Mouse (Mus musculus) heart, embryonic 13.5 days (tissue): ENCODE measurements around the gene Olfr1214. TPM values are rescaled to one million over a fixed set of nuclear protein-coding genes. Genes with fewer than 3 reads are reported as not detected.
"Not testable (repeated sequence)": the region's sequence is repeated elsewhere in the genome, so short reads cannot be mapped to it uniquely, and the experiment has no call there.

Experiments used
- ATAC-seq: fragments of 200-750 bp; cut with Nextera tagmentation; 2 replicates; pipeline ENCODE4 v1.8.0; 2017; ENCODE audit warnings: moderate TSS enrichment; ENCODE audit not compliant: insufficient number of reproducible peaks, low FRiP score, low TSS enrichment; ENCODE audit errors: extremely low read depth
- H3K27ac ChIP-seq: fragments of 300-500 bp; sonication (generic); replicated peaks from 2 replicates; pipeline ENCODE4 v1.5.1; 2015; ENCODE audit warnings: moderate library complexity, mild to moderate bottlenecking, inconsistent platforms
- H3K27me3 ChIP-seq: fragments of 300-500 bp; sonication (generic); replicated peaks from 2 replicates; pipeline ENCODE4 v1.6.1; 2015; ENCODE audit warnings: mild to moderate bottlenecking, inconsistent platforms
- H3K36me3 ChIP-seq: fragments of 300-500 bp; sonication (generic); 2 replicates; pipeline ENCODE4 v1.6.1; 2015; ENCODE audit warnings: mild to moderate bottlenecking, inconsistent platforms
- H3K4me1 ChIP-seq: fragments of 300-500 bp; sonication (generic); 2 replicates; pipeline ENCODE4 v1.6.1; 2015; ENCODE audit warnings: inconsistent platforms
- H3K4me2 ChIP-seq: fragments of 300-500 bp; sonication (generic); 2 replicates; pipeline ENCODE4 v1.6.1; 2015; ENCODE audit warnings: inconsistent platforms, mild to moderate bottlenecking, moderate library complexity
- H3K4me3 ChIP-seq: fragments of 300-500 bp; sonication (generic); 2 replicates; pipeline ENCODE4 v1.5.1; 2015; ENCODE audit warnings: moderate library complexity, mild to moderate bottlenecking, inconsistent platforms
- H3K9ac ChIP-seq: fragments of 300-500 bp; sonication (generic); 2 replicates; pipeline ENCODE4 v1.6.1; 2015; ENCODE audit warnings: inconsistent platforms, mild to moderate bottlenecking, moderate library complexity
- H3K9me3 ChIP-seq: fragments of 300-500 bp; sonication (generic); 2 replicates; pipeline ENCODE4 v1.6.1; 2016; ENCODE audit warnings: inconsistent platforms
- whole genome bisulfite sequencing: fragments of 180-500 bp; shearing (Covaris S2); methylation state at CpG from one replicate; pipeline ENCODE4 v1.1.7; 2015; ENCODE audit warnings: mixed read lengths; 5-methylcytosine and 5-hydroxymethylcytosine counted together
- polyA plus RNA-seq: library from polyadenylated mRNA; unstranded; fragments of >200 nt; fragmentation: Nextera tagmentation; extraction: Ambion mirVana; gene quantifications from 2 replicates; pipeline ENCODE4 v1.2.1, GENCODE M21; 2015

The Olfr1214 gene
- polyA plus RNA-seq: not detected in 2 replicates

DNA sequence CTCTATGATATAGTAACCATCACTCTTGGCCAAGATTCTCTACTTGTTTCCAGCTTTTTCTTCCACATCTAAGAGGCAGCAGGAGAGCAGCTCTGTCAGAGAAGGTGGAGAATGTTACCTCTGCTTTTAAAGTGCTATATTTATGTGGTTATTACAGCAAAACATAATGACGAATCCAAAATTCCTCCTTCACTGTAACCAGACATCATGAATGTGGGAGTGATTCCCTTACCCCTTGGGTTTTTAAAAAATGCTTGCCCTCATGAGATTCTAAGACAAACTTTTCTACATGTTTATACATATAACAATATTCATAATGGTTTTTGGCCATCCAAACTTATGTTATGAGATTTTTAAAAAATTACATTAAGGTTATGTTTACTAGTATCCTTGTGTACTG is at the start of gene Olfr1214:
Gene Olfr1214 (minus strand): TSS at position 101 of the 400 bp plus-strand sequence.
- H3K9me3 ChIP-seq: no peaks in the 10 kb centered on the region
- no peak within 1 kb of the TSS for H3K4me2 ChIP-seq
- H3K9ac ChIP-seq: no peak within 1 kb of the TSS
- no peaks in the 10 kb centered on the region for H3K27me3 ChIP-seq
- ATAC-seq: no peak
- no peaks in the 10 kb centered on the region for H3K4me1 ChIP-seq
- no peak within 1 kb of the TSS for H3K4me3 ChIP-seq
- no peak within 1 kb of the TSS for H3K27ac ChIP-seq
- H3K36me3 ChIP-seq: no peaks in the 10 kb centered on the region
- 68% methylated on average over 1 of the region's 1 CpGs for WGBS

DNA sequence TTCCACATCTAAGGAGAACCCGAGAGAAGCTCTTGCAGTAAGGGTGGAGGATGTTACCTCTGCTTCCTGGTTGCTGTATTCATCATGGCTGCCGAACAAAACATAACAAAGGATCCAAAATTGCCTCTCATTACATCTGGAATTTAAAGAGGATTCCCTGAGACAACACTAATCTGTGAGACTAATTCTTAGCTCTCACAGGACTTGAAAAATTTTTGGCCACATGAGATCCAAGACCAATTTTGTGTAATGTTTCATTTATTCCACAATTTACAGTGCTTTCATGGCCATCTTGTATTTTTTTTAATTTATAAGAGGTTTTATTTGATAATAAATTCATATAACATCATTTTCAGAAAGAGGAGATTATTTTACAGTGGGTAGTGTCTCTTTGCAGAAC is 39.5 kb upstream of the Olfr1214 start, which contains the start of gene Olfr1217:
Gene Olfr1217 (minus strand): TSS at position 101 of the 400 bp plus-strand sequence.
- Histone ChIP-seq H3K36me3 (no peaks in the 10 kb centered on the region), H3K9me3 (no peaks in the 10 kb centered on the region), H3K9ac (no peak within 1 kb of the TSS), H3K4me3 (no peak within 1 kb of the TSS), H3K27me3 (no peaks in the 10 kb centered on the region), H3K27ac (no peak within 1 kb of the TSS), H3K4me2 (no peak within 1 kb of the TSS), H3K4me1 (no peaks in the 10 kb centered on the region)
- 62% methylated on average over 2 of the region's 2 CpGs for WGBS
- no peak for ATAC-seq

DNA sequence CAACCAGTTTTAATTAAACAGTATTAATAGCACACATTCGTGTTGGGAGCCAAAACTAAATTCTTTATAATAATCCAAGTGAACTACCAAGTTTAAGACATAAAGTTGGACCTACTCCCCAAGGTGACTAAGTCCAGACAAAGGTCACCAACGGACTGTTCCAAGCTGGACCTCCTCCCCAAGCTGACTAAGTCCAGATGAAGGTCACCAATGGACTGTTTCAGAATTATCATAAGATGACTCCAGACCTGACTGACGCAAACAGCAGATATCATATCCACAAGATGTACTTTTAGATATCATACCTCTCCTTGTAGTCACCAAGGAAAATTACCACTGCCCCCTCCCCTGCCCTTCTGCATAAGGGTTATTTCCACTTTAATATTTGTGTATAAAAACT is 29.0 kb upstream of the Olfr1214 start:
- not testable (repeated sequence) for H3K27me3 ChIP-seq, H3K4me2 ChIP-seq, ATAC-seq, H3K4me1 ChIP-seq, H3K9ac ChIP-seq, H3K4me3 ChIP-seq, H3K36me3 ChIP-seq, H3K27ac ChIP-seq, H3K9me3 ChIP-seq
- WGBS: 62% methylated on average over 3 of the region's 3 CpGs

DNA sequence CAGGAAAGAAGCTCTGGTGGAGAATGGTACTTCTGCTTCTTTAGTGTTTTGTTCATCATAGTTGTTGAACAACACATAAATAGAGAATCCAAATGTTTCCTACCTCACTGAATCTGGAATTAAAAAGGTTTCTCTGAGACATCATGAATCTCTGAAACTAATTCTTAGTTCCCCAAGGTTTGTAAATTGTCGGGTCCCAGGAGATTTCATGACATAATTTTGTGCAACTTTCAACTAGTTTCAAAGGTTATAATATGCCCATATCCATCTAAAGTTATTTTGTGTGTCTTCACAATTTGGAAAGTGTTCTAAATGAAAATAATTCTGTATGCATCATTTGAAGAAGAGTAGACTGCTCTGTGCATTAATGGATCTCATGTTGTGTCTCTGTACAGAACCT is 25.8 kb upstream of the Olfr1214 start, which contains the start of gene Olfr1216:
Gene Olfr1216 (minus strand): TSS at position 101 of the 400 bp plus-strand sequence.
- no peak within 1 kb of the TSS for H3K4me3 ChIP-seq
- WGBS: 64% methylated on average over 1 of the region's 1 CpGs

DNA sequence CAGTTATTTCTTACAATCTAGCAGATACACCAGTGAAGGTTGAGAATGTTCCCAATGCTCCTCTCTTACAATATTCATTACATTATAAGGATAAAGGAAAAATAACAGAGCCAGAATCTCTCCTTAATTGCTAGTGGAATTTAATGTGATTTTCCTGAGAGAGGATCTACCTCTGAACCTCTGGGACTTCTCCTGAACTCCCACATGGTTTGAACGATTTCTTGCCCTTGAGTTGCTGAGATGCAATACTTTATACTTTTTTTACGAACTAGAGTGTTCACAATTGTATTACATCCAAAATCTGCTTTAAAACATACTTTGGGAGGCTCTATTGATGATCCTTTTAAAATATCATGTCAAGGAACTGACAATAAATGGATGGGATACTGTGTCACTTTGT is 14.4 kb upstream of the Olfr1214 start, which contains the start of gene Olfr1215:
Gene Olfr1215 (minus strand): TSS at position 101 of the 400 bp plus-strand sequence.
- Histone ChIP-seq H3K27me3 (no peaks in the 10 kb centered on the region), H3K4me3 (no peak within 1 kb of the TSS), H3K27ac (no peak within 1 kb of the TSS), H3K9ac (no peak within 1 kb of the TSS), H3K4me2 (no peak within 1 kb of the TSS), H3K4me1 (no peaks in the 10 kb centered on the region), H3K36me3 (no peaks in the 10 kb centered on the region), H3K9me3 (no peaks in the 10 kb centered on the region)
- WGBS: 63% methylated on average over 2 of the region's 2 CpGs
- no peak for ATAC-seq

More for the DNA sequence above, 25.8 kb upstream of the Olfr1214 start, which contains the start of gene Olfr1216:
- ATAC-seq: no peak
- H3K27ac ChIP-seq: no peak within 1 kb of the TSS
- no peaks in the 10 kb centered on the region for H3K9me3 ChIP-seq
- no peak within 1 kb of the TSS for H3K9ac ChIP-seq
- no peak within 1 kb of the TSS for H3K4me2 ChIP-seq
- no peaks in the 10 kb centered on the region for H3K4me1 ChIP-seq
- H3K27me3 ChIP-seq: no peaks in the 10 kb centered on the region
- no peaks in the 10 kb centered on the region for H3K36me3 ChIP-seq

DNA sequence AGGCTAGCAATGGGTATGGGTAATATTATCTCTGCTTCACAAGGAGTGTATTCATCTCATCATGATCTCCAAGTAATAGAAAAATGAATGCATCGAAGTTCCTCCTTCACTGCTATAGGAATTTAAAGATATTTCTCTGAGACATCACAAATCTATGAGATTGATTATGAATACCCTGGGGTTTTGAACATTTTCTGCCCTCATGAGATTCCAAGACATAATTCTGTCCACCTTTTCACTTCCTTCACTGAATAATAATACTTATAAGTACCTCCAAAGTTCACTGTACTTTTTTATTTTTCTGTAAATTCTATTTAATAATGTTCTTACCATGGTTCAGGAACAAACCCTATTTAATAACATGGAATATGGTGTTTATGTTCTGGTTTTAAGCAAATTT is 12.3 kb downstream of the Olfr1214 start, which contains the start of gene Gm13762:
Gene Gm13762 (minus strand): TSS at position 101 of the 400 bp plus-strand sequence.
- 65% methylated on average over 1 of the region's 1 CpGs for WGBS
- Histone ChIP-seq H3K9ac (no peak within 1 kb of the TSS), H3K9me3 (no peaks in the 10 kb centered on the region), H3K4me3 (no peak within 1 kb of the TSS), H3K4me2 (no peak within 1 kb of the TSS), H3K27me3 (no peaks in the 10 kb centered on the region), H3K4me1 (no peaks in the 10 kb centered on the region), H3K27ac (no peak within 1 kb of the TSS), H3K36me3 (no peaks in the 10 kb centered on the region)
- ATAC-seq: no peak

DNA sequence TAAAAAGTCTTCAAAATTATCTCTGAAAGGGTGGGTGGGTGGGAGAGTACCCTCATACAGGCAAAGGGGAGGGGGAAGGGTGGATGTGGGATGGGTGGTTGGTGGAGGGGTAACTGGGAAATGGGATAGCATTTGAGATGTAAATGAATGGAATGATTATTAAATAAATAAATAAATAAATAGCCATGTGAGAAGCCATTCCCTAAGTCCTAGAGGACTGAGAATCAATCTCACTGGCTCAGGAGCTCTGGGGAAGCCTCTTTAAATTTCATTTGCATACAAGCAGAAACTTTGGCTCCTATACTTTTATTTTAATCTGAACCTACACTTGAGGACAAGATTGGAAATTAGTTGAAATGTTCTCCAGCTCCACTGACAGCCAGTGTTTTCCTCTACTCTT is 38.8 kb downstream of the Olfr1214 start, which contains the start of gene Olfr1212:
Gene Olfr1212 (plus strand): TSS at position 301 of the 400 bp plus-strand sequence.
- ATAC-seq: no peak

DNA sequence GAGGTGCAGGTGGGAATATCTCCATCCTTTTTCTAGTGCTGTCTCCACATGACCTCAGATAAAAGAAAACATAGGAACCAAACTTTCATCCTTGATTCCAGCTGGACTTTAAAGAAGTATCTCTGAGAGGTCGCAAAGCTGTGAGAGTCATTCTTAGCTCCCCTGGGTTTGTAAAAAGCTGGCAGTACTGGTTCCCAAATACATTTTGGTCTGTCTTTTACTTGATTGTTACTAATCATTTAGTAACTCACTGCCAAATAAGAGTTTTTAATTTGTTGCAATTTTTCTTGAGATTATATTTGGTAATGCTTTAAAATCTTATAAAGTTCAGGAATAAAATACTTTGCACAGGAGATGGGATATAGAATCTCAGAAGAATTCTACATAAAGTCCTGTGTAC is 54.4 kb downstream of the Olfr1214 start, which contains the start of gene Olfr1211:
Gene Olfr1211 (minus strand): TSS at position 101 of the 400 bp plus-strand sequence.
- no peak for ATAC-seq
- Histone ChIP-seq H3K27ac (no peak within 1 kb of the TSS), H3K27me3 (no peaks in the 10 kb centered on the region), H3K9me3 (no peaks in the 10 kb centered on the region), H3K9ac (no peak within 1 kb of the TSS), H3K36me3 (no peaks in the 10 kb centered on the region), H3K4me2 (no peak within 1 kb of the TSS), H3K4me1 (no peaks in the 10 kb centered on the region), H3K4me3 (no peak within 1 kb of the TSS)
- 70% methylated on average over 1 of the region's 1 CpGs for WGBS

More for the DNA sequence above, 38.8 kb downstream of the Olfr1214 start, which contains the start of gene Olfr1212:
- Histone ChIP-seq H3K4me2 (no peak within 1 kb of the TSS), H3K4me3 (no peak within 1 kb of the TSS), H3K27ac (no peak within 1 kb of the TSS), H3K9ac (no peak within 1 kb of the TSS), H3K9me3 (no peaks in the 10 kb centered on the region), H3K4me1 (no peaks in the 10 kb centered on the region), H3K36me3 (no peaks in the 10 kb centered on the region), H3K27me3 (no peaks in the 10 kb centered on the region)

Other genes with a start within 250 kb of the Olfr1214 start
- not detected in 2 replicates for gene Olfr1198, start 241.3 kb downstream of the Olfr1214 start, polyA plus RNA-seq
- not detected in 2 replicates for gene Olfr1199, start 232.2 kb downstream of the Olfr1214 start, polyA plus RNA-seq
- not detected in 2 replicates for gene Olfr1200, start 222.2 kb downstream of the Olfr1214 start, polyA plus RNA-seq
- gene Olfr1201, start 199.6 kb downstream of the Olfr1214 start, polyA plus RNA-seq: not detected in 2 replicates
- gene Olfr1202, start 178.2 kb downstream of the Olfr1214 start, polyA plus RNA-seq: not detected in 2 replicates
- not detected in 2 replicates for gene Olfr1205, start 162.9 kb downstream of the Olfr1214 start, polyA plus RNA-seq
- not detected in 2 replicates for gene Olfr1204, start 143.4 kb downstream of the Olfr1214 start, polyA plus RNA-seq
- gene Olfr1206, start 129.4 kb downstream of the Olfr1214 start, polyA plus RNA-seq: not detected in 2 replicates
- gene Olfr1208, start 90.3 kb downstream of the Olfr1214 start, polyA plus RNA-seq: not detected in 2 replicates
- gene Olfr1209, start 77.5 kb downstream of the Olfr1214 start, polyA plus RNA-seq: not detected in 2 replicates
- gene Olfr1211, start 54.5 kb downstream of the Olfr1214 start, polyA plus RNA-seq: not detected in 2 replicates
- gene Olfr1212, start 38.7 kb downstream of the Olfr1214 start, polyA plus RNA-seq: not detected in 2 replicates
- gene Gm13762, start 12.4 kb downstream of the Olfr1214 start, polyA plus RNA-seq: not detected in 2 replicates
- gene Olfr1215, start 14.3 kb upstream of the Olfr1214 start, polyA plus RNA-seq: not detected in 2 replicates
- gene Olfr1216, start 25.7 kb upstream of the Olfr1214 start, polyA plus RNA-seq: not detected in 2 replicates
- gene Olfr1217, start 39.4 kb upstream of the Olfr1214 start, polyA plus RNA-seq: not detected in 2 replicates
- not detected in 2 replicates for gene Olfr1218, start 68.5 kb upstream of the Olfr1214 start, polyA plus RNA-seq
- not detected in 2 replicates for gene Olfr1219, start 90.9 kb upstream of the Olfr1214 start, polyA plus RNA-seq
- gene Olfr1220, start 114.2 kb upstream of the Olfr1214 start, polyA plus RNA-seq: not detected in 2 replicates
- not detected in 2 replicates for gene Olfr1221, start 124.6 kb upstream of the Olfr1214 start, polyA plus RNA-seq
- not detected in 2 replicates for gene Olfr1222, start 140.4 kb upstream of the Olfr1214 start, polyA plus RNA-seq
- gene Olfr1223, start 158.9 kb upstream of the Olfr1214 start, polyA plus RNA-seq: not detected in 2 replicates
- not detected in 2 replicates for gene Olfr1224-ps1, start 171.4 kb upstream of the Olfr1214 start, polyA plus RNA-seq
- gene Olfr1225, start 182.0 kb upstream of the Olfr1214 start, polyA plus RNA-seq: not detected in 2 replicates
- gene Olfr1226, start 207.4 kb upstream of the Olfr1214 start, polyA plus RNA-seq: not detected in 2 replicates